Mouse (Mus musculus): ENCODE results near the gene Ldlrad1. TPM values are rescaled to one million over a fixed set of nuclear protein-coding genes. Genes with fewer than 3 reads are reported as not detected.

Ldlrad1 gene
- polyA plus RNA-seq, 1 experiment from 2014 or later = not detected

DNA sequence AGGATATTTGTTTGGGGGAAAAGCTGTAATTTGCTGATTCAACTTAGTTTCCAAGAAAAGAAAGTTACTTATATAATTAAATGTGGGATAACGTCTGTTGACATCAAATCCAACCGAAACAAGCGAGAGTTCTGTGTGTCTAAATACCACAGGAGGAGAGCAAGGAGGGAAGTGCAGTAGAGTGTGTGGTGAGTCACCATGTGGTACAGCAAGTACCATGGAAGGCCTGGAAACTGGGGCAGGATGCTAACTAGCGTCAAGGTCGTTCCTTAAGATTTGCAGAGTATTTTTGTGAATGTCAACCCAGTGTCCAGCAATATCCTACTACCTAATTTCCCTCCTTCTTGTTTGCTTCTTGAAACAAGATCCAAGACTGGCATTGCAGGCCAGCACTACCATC lies 10.9 kb upstream of the Ldlrad1 start:
- Histone ChIP-seq H3K4me3 (ENCODE audit: low read depth, low read length) (no peak overlapping the region), H3K9me3 (ENCODE audit: control insufficient read depth, low read length) (no peaks in the 10 kb centered on the region), H3K4me1 (ENCODE audit: control insufficient read depth, insufficient read depth, low read length) (no peaks in the 10 kb centered on the region), H3K36me3 (ENCODE audit: control insufficient read depth, insufficient read depth, low read length) (peaks cover 17% of the 10 kb centered on the region), H3K27me3 (ENCODE audit: control insufficient read depth, insufficient read depth, low read length) (no peaks in the 10 kb centered on the region), H3K4me2 (ENCODE audit: low read depth) (no peak overlapping the region), H3K9ac (ENCODE audit: low read length) (no peak overlapping the region), H3K27ac (ENCODE audit: low read depth, low read length) (no peak overlapping the region)
- WGBS = 95% methylated on average over 5 of the region's 5 CpGs
- ATAC-seq (ENCODE audit: insufficient read depth, low FRiP score, low TSS enrichment) = no peak
- no peak for DNase-seq (ENCODE audit: low spot score)

DNA sequence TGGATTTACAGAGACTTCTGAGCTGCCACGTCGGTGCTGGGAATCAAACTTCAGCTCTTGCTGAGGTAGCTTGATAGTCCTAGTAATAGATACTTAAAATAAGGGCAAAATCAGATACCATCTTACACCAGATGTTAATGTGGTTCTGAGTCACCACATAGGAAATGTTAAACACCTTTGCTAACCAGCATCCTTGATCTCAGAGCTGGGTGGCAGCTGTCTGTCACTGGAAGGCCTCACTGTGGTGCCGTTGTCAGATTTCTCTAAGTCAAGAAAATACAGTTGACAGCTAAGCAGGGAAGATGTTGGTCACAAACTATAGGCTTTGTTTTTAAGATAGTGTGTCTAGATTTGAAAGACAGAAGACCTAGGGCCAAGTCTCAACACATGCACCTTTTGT lies 7.2 kb upstream of the Ldlrad1 start:
- ATAC-seq (ENCODE audit: insufficient read depth, low FRiP score, low TSS enrichment) (no peak), DNase-seq (ENCODE audit: low spot score) (no peak)
- WGBS = 97% methylated on average over 3 of the region's 3 CpGs
- no peak overlapping the region for H3K27ac ChIP-seq (ENCODE audit: low read depth, low read length)
- H3K4me2 ChIP-seq (ENCODE audit: low read depth) = no peak overlapping the region
- H3K9ac ChIP-seq (ENCODE audit: low read length) = no peak overlapping the region
- H3K4me3 ChIP-seq (ENCODE audit: low read depth, low read length) = no peak overlapping the region
- H3K36me3 ChIP-seq (ENCODE audit: control insufficient read depth, insufficient read depth, low read length) = peaks cover 12% of the 10 kb centered on the region
- no peaks in the 10 kb centered on the region for H3K27me3 ChIP-seq (ENCODE audit: control insufficient read depth, insufficient read depth, low read length)
- no peaks in the 10 kb centered on the region for H3K9me3 ChIP-seq (ENCODE audit: control insufficient read depth, low read length)
- no peaks in the 10 kb centered on the region for H3K4me1 ChIP-seq (ENCODE audit: control insufficient read depth, insufficient read depth, low read length)

DNA sequence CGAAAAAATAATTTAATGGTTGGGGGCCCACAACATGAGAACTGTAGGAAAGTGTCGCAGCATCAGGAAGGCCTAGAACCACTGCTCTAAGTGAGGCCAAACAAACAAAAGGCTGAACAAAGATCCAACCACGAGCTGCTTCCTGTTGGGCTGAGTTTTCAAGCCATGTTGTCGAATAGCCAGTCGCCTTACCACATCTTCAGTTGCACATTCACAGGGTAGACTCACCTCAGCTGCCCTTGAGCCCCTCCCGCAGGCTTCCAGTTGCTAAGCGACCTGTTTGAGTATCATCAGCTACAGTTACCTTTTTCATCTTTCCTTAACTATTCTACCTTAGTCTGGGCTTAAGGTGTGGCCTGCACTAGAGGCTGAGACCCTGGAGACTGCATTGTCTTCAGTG lies 6.0 kb upstream of the Ldlrad1 start:
- H3K36me3 ChIP-seq (ENCODE audit: control insufficient read depth, insufficient read depth, low read length) = peaks cover 8% of the 10 kb centered on the region
- 93% methylated on average over 7 of the region's 7 CpGs for WGBS
- no peak for ATAC-seq (ENCODE audit: insufficient read depth, low FRiP score, low TSS enrichment)

DNA sequence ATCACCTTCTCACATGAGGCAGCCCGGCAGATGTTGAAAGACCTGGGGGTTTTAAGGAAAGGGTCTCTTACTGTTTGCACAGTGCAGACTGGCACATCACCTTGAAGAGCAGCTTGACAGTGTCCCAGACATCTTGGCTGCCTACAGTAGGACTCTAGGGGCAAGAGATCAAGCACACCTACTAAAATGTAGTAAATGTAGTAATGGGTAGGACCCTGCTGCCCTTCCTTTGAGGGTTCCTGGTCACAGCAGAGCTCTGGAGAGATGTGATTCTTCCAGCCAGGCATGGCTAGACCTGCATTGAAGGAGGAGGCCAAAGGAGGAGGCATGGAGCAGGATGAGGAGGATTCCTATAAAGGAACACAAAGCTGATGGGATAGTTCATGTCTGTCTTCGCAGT lies 2.0 kb upstream of the Ldlrad1 start:
- Histone ChIP-seq H3K27ac (ENCODE audit: low read depth, low read length) (no peak overlapping the region), H3K27me3 (ENCODE audit: control insufficient read depth, insufficient read depth, low read length) (no peaks in the 10 kb centered on the region), H3K36me3 (ENCODE audit: control insufficient read depth, insufficient read depth, low read length) (no peaks in the 10 kb centered on the region), H3K9me3 (ENCODE audit: control insufficient read depth, low read length) (no peaks in the 10 kb centered on the region), H3K4me3 (ENCODE audit: low read depth, low read length) (no peak overlapping the region), H3K4me1 (ENCODE audit: control insufficient read depth, insufficient read depth, low read length) (no peaks in the 10 kb centered on the region), H3K9ac (ENCODE audit: low read length) (no peak overlapping the region), H3K4me2 (ENCODE audit: low read depth) (no peak overlapping the region)
- ATAC-seq (ENCODE audit: insufficient read depth, low FRiP score, low TSS enrichment) (no peak), DNase-seq (ENCODE audit: low spot score) (no peak)
- 95% methylated on average over 2 of the region's 2 CpGs for WGBS

More for the DNA sequence above, 6.0 kb upstream of the Ldlrad1 start:
- Histone ChIP-seq H3K9ac (ENCODE audit: low read length) (no peak overlapping the region), H3K27ac (ENCODE audit: low read depth, low read length) (no peak overlapping the region), H3K27me3 (ENCODE audit: control insufficient read depth, insufficient read depth, low read length) (no peaks in the 10 kb centered on the region), H3K4me3 (ENCODE audit: low read depth, low read length) (no peak overlapping the region), H3K4me2 (ENCODE audit: low read depth) (no peak overlapping the region), H3K4me1 (ENCODE audit: control insufficient read depth, insufficient read depth, low read length) (no peaks in the 10 kb centered on the region), H3K9me3 (ENCODE audit: control insufficient read depth, low read length) (no peaks in the 10 kb centered on the region)
- no peak for DNase-seq (ENCODE audit: low spot score)

DNA sequence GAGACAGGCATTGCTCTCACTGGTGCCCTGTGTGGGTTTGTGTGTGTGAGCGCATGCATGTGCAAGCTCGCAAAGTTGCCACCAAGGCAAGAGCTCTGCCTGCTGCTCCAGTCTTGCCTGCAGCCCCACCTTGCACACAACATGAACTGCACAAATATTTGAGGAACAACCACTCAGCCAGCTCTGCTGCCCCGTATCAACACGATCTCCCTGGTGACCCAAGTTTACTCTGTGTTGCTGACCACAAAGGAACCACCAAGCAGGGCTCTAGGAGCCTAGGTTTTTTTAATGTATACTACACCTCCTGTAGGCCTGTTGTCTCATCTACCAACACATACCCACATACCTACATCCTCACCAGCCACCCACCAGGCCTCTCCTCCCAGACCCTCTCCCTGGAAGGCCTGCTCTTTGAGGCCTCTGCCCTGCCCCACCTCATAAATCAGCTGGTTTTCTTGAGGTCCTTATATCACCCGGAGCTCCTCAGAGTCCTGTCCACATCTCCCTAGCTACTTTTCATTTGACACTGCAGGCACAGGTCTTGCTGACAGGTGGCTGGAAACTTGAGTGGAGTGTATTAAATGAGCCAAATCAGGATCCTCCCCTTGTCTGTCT lies 1.6 kb downstream of the Ldlrad1 start:
- Histone ChIP-seq H3K27me3 (ENCODE audit: control insufficient read depth, insufficient read depth, low read length) (no peaks in the 10 kb centered on the region), H3K4me1 (ENCODE audit: control insufficient read depth, insufficient read depth, low read length) (no peaks in the 10 kb centered on the region), H3K36me3 (ENCODE audit: control insufficient read depth, insufficient read depth, low read length) (no peaks in the 10 kb centered on the region; the same call in 1 of the 2 replicates), H3K4me3 (ENCODE audit: low read depth, low read length) (no peak overlapping the region), H3K9ac (ENCODE audit: low read length) (no peak overlapping the region), H3K9me3 (ENCODE audit: control insufficient read depth, low read length) (no peaks in the 10 kb centered on the region), H3K4me2 (ENCODE audit: low read depth) (no peak overlapping the region), H3K27ac (ENCODE audit: low read depth, low read length) (no peak overlapping the region)
- DNase-seq (ENCODE audit: low spot score) (no peak), ATAC-seq (ENCODE audit: insufficient read depth, low FRiP score, low TSS enrichment) (no peak)
- 79% methylated on average over 5 of the region's 5 CpGs for WGBS

DNA sequence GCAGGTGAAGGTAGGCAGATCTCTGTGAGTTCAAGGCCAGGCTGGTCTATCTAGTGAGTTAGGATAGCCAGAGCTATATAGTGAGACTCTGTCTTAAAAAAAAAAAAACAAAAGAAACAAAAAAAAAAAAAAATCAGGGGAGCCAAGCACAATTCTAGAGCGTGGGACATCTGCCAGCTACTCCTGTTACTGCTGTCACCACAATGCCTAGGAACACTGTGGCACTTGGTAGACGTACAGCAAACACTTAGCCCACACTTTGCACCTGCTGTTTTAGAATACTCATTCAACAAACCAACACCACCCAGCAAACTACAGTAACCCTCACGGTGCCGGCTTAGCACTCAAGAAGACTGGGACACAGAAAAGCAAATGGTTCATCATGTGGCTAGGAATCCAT lies 2.5 kb downstream of the Ldlrad1 start:
- no peak overlapping the region for H3K4me3 ChIP-seq (ENCODE audit: low read depth, low read length)
- H3K27me3 ChIP-seq (ENCODE audit: control insufficient read depth, insufficient read depth, low read length) = no peaks in the 10 kb centered on the region
- no peaks in the 10 kb centered on the region; the same call in 1 of the 2 replicates for H3K36me3 ChIP-seq (ENCODE audit: control insufficient read depth, insufficient read depth, low read length)
- H3K4me2 ChIP-seq (ENCODE audit: low read depth) = no peak overlapping the region
- ATAC-seq (ENCODE audit: insufficient read depth, low FRiP score, low TSS enrichment) (no peak), DNase-seq (ENCODE audit: low spot score) (no peak)
- WGBS = 84% methylated on average over 4 of the region's 4 CpGs
- no peak overlapping the region; the same call in 1 of the 2 replicates for H3K9ac ChIP-seq (ENCODE audit: low read length)
- H3K9me3 ChIP-seq (ENCODE audit: control insufficient read depth, low read length) = no peaks in the 10 kb centered on the region
- H3K4me1 ChIP-seq (ENCODE audit: control insufficient read depth, insufficient read depth, low read length) = no peaks in the 10 kb centered on the region
- no peak overlapping the region for H3K27ac ChIP-seq (ENCODE audit: low read depth, low read length)

DNA sequence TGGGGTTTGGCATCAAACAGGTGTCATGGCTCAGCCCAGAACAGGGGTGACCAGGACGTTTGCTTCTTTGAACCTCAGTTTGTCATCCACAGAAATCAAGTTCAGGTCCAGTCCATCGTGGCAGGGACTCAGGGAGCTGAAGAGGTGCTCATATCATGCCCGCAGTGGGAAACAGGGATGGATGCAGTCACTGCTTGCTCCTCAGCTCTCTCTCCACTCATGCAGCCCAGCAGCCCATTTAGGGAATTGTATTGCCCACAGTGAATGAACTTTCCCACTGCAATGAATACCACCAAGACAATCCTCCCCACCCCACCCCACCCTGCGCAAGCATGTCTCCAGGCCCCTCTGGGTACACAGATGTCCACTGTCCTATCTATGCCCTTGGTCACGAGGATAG lies 3.0 kb downstream of the Ldlrad1 start:
- H3K4me3 ChIP-seq (ENCODE audit: low read depth, low read length) = no peak overlapping the region
- no peak overlapping the region; the same call in 1 of the 2 replicates for H3K9ac ChIP-seq (ENCODE audit: low read length)
- ATAC-seq (ENCODE audit: insufficient read depth, low FRiP score, low TSS enrichment) = no peak
- DNase-seq (ENCODE audit: low spot score) = no peak
- H3K9me3 ChIP-seq (ENCODE audit: control insufficient read depth, low read length) = no peaks in the 10 kb centered on the region
- no peak overlapping the region for H3K27ac ChIP-seq (ENCODE audit: low read depth, low read length)
- H3K4me1 ChIP-seq (ENCODE audit: control insufficient read depth, insufficient read depth, low read length) = no peaks in the 10 kb centered on the region
- 82% methylated on average over 5 of the region's 5 CpGs for WGBS
- H3K27me3 ChIP-seq (ENCODE audit: control insufficient read depth, insufficient read depth, low read length) = no peaks in the 10 kb centered on the region
- H3K4me2 ChIP-seq (ENCODE audit: low read depth) = no peak overlapping the region
- H3K36me3 ChIP-seq (ENCODE audit: control insufficient read depth, insufficient read depth, low read length) = no peaks in the 10 kb centered on the region; the same call in 1 of the 2 replicates

DNA sequence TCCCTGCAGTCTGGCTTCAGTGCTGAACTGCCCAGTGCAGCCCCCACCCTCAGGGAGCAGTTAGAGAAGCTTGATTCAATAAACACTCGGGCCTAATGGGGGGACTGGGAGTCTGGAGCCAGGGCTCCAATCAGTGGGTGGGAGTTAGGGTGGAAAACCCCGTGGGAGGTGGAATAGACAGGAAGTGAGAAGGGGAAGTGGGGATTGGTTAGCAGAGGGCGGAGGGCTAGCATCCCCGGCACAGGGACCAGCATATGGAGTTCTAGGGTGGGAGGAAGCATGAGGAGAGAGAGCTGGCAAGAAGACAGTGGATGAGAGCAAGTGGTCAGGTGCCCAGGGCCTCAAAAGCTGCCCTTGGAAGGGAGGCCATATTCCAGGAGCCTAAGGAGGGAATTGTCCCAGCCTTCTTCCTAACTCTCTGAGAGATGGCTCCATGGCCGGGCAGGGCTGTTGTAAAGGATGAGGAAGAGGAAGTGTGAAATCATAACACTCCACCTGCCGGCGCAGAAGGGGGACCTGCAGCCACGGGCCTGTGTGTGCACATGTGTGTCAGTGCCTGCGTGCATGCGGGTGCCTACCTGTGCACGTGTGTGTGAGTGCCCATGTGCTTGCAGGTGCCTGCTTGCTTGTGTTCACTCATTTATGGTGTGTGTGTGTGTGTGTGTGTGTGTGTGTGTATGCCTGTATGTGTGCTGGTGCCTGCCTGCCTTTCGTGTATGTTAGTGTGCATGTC lies 4.5 kb downstream of the Ldlrad1 start:
- 72% methylated on average over 12 of the region's 12 CpGs for WGBS

DNA sequence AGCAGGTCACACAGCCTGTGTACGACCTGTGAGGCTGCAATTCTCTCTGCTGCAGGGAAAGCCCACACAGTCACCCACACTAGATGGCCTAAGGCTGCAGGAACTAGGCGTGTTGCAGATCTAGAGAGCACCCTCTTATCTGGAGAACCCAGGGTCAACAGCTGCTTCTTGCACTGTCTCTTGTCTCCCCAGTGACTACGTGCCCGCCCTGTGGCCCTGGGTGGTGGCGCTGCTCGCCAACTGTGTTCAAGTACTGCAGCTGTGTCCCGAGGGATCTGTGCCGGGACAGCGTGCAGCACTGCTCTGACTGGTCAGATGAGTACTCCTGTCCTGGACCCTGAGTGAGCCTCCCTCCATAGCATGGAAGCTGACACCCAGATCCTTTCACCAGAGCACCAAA lies 8.6 kb downstream of the Ldlrad1 start:
- Histone ChIP-seq H3K36me3 (ENCODE audit: control insufficient read depth, insufficient read depth, low read length) (no peaks in the 10 kb centered on the region; the same call in 1 of the 2 replicates), H3K4me2 (ENCODE audit: low read depth) (no peak overlapping the region), H3K27me3 (ENCODE audit: control insufficient read depth, insufficient read depth, low read length) (no peaks in the 10 kb centered on the region), H3K27ac (ENCODE audit: low read depth, low read length) (no peak overlapping the region), H3K9me3 (ENCODE audit: control insufficient read depth, low read length) (no peaks in the 10 kb centered on the region), H3K9ac (ENCODE audit: low read length) (no peak overlapping the region), H3K4me3 (ENCODE audit: low read depth, low read length) (no peak overlapping the region), H3K4me1 (ENCODE audit: control insufficient read depth, insufficient read depth, low read length) (no peaks in the 10 kb centered on the region)
- no peak for ATAC-seq (ENCODE audit: insufficient read depth, low FRiP score, low TSS enrichment)
- DNase-seq (ENCODE audit: low spot score) = no peak
- WGBS = 84% methylated on average over 9 of the region's 9 CpGs

More for the DNA sequence above, 4.5 kb downstream of the Ldlrad1 start:
- Histone ChIP-seq H3K9me3 (ENCODE audit: control insufficient read depth, low read length) (no peaks in the 10 kb centered on the region), H3K27me3 (ENCODE audit: control insufficient read depth, insufficient read depth, low read length) (no peaks in the 10 kb centered on the region), H3K36me3 (ENCODE audit: control insufficient read depth, insufficient read depth, low read length) (no peaks in the 10 kb centered on the region; the same call in 1 of the 2 replicates), H3K4me2 (ENCODE audit: low read depth) (no peak overlapping the region), H3K27ac (ENCODE audit: low read depth, low read length) (no peak overlapping the region), H3K9ac (ENCODE audit: low read length) (no peak overlapping the region), H3K4me1 (ENCODE audit: control insufficient read depth, insufficient read depth, low read length) (no peaks in the 10 kb centered on the region), H3K4me3 (ENCODE audit: low read depth, low read length) (no peak overlapping the region)
- ATAC-seq (ENCODE audit: insufficient read depth, low FRiP score, low TSS enrichment) (no peak), DNase-seq (ENCODE audit: low spot score) (no peak)

All from neural tube, embryonic 11.5 days (tissue).